Mouse (Mus musculus) c-Kit-positive CD71-positive TER-119-negative erythroid progenitor cells, embryonic 14.5 days (primary cell): Measurements from ENCODE around the gene Klhl41.
A peak's percentile ranks its signal among the peaks of the same experiment; 100 is the strongest.

Source experiments
- DNase-seq: peaks from one replicate; pipeline ENCODE4 v3.0.0-alpha.2; 2013; ENCODE audit warnings: low read depth

The Klhl41 gene

DNA sequence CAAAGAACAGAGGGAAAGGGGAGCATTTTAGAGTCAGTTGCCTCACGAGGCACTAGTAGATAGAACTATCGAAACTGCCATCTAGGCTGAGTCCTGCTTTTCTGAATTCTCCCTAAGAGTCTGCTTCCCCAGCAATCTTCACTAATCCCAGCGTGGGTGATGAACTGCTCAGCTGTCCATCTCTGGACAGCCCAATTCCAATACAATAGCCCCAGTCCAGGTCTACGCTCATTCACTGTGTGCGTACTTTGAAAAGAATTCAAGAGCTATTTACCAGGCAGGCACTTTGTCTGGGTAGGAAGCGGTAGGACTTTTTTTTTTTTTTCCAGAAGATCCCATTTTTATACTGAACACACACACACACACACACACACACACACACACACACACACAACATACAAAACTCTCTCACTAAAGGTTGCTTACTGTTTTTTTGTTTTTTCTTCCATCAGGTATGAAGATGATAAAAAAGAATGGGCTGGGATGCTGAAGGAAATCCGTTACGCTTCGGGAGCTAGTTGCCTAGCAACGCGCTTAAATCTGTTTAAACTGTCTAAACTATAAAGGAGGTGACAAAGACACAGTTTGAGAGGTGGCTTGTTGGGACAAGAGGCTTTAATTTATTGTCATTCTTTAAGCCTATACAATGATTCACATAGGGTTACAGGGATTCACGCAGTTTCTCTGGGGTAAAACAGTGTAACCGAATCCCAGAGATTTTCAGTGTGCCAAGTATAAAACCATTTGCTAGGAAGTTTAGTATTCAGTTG lies 13.3 kb downstream of the Klhl41 start:
- no peak for DNase-seq

DNA sequence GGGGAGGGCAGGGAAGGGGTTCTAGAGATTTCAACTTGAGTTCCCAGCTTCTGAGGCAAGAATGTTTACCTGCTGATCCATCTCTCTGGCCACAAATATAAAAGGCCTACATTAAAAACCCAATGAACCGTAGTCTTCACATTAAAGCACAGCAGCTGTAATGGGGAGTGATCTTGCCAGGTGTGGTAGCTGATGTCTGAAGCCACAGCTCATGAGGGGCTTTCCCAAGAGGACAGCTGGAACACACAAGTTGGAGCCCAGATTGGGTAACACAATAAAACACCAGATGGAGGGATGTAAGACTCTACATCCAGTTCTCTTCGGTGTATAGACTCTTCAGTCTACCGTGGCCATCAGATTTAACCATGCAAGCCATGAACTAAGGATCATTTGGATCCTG lies 14.6 kb downstream of the Klhl41 start:
- no peak for DNase-seq

DNA sequence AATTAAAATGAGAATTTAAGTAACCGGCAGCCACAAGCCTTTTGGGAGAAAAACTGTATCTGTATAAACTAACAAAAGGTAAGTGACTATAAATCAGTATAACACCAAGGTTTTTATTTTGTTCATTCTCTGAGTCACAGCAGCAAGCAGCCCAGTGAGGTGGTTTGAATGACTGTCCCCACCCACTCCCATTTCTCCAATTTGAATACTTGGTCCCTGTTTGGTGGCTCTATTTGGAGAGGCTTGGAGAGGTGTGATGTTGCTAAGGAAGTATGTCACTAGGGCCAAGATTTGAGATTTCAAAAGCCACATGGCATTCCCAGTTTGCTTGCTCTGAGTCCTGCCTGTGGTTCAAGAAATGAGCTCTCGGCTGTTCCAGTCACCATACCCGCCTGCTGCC lies 20.3 kb downstream of the Klhl41 start:
- DNase-seq = no peak

DNA sequence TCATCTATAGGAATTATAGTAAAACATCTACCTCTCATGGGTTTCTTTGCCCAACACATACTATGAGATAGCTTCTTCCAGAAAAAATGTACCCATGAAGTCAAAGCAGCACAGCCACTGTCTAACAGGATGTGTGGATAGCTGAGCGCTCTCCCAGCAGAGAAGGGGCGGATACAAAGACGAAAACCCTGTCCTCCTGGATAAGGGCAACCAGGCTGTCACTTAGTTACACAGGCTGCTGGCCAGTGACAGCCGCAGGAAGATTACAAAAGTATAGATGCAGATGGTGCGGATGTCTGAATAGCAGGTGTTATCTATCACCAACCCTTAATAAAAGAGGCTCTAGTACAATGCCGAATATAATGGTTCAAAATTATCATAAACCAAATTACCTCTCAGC lies 20.9 kb downstream of the Klhl41 start:
- DNase-seq = no peak

DNA sequence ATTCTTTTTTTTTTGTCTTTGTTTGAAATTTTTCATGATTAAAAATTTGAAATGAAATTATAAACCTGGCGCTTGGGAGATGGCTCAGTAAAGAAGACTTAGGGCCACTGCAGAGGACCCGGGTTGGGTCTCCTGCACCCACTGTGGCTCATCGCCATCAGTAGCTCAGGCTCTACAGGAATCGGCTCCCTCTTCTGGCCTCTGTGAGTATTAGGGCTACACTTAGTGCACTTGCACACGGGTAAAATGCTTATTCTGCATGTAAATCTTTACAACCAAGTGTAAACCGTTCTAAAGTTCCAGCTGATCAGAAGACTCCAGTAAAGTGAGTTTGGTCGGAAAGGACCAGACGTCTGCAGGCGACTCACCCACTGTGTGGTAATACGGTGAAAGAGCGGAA lies 23.6 kb downstream of the Klhl41 start:
- DNase-seq = no peak

DNA sequence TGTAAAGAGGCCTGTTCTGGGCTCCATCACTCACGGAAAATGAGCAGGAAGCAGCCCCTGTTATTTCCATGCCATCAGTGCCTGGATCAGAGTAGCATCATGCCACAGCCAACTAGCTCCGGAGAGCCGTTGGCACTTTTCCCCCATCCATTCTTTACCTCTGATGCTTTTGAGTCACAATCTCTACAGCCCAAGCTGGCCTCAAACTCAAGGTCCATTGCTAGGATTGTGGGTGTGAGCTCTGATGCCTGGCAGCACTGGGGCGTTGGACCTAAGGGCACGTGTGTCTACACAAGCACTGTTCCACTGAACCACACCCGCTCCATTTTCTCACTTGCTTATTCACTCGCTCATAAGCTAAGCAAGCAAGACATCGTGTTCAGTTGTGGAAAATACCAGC lies 30.5 kb downstream of the Klhl41 start:
- no peak for DNase-seq

DNA sequence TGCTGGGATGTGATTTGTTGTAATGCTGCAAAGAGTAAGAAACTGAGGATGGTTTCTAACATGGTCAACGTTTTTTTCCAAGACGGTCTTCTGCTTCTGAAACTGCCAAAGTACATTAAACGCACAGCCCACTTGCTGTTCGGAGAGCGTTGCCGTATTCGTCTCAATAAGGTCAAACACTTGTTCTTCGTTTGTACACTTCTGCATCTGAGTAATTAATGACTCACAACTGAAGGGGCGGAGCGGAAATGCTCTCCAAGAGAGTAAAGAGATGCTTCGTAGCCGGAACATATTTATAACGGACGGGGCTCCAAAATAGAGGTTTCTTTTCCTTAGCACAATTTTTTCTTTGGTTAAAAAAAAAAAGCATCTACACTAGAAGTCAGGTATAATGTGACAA lies 42.3 kb downstream of the Klhl41 start:
- DNase-seq = no peak

DNA sequence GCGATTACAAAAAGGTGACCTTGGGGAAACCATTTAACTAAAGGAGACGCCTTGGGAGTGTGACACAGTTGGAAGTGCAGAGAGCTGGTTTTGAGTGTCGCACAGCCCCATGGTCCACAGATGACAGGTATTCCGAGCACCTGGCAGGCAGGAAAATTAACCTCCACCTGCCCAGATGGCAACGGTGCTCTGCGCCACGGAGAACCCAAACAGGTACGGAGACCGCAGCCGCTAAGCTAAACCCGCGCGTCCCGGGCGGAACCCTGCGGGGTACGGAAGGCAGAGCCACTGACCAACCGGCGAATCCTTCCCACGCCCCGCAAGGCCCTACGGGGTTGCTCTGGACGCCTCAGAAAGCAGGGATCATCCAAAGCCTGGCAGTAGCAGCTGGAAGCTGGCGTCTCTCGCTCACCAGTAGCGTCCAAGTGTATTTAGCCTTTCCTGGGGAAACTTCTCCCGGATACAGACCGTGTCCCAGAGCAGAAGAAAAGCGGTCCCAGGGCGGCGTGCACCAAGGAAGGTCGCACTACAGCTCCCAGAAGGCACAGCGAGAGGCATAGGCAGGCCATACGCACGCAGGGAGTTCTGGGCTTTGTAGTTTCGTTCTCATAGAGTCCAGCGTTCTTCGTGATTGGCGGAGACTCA lies 43.2 kb downstream of the Klhl41 start, which contains the start of gene Fastkd1:
Gene Fastkd1, minus strand, starts transcription at position 536 of the 645 bp plus-strand sequence.
- DNase-seq = peak; percentile 88

DNA sequence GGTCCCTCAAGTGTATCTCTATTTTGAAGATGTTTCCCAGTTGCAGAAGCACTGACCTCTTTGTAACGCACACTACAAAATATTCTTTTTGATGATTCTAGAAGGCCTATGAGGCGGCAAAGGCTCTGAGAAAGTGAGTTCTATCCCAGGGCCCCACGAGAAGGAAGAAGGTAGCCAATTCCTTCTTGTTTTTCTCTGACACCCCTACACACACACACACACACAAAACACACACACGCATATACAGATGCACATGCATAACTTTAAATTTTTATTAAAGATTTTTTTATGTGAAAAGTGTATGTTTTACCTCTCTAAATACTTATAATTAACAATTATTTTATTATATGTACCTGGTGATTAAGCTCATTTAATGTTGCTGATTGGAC lies 43.7 kb downstream of the Klhl41 start:
- no peak for DNase-seq

DNA sequence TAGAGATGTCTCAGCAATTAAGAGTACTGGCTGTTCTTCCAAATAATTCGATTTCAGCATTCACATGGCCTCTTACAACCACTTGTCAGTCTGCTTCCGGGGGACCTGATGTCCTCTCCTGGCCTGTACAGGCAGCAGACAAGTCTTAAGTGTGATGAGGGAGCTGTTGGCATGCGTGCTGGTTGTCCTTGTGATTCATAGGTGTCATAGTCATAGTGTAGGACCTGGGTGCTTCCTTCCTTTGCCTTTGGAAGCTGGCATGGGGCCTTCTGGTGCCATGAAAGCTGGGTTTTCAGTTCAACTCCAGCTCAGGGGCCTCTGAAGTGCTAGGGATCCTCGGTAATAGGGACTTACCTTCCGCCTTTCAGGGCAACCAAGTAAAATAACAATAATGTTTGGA lies 44.2 kb downstream of the Klhl41 start:
- no peak for DNase-seq

DNA sequence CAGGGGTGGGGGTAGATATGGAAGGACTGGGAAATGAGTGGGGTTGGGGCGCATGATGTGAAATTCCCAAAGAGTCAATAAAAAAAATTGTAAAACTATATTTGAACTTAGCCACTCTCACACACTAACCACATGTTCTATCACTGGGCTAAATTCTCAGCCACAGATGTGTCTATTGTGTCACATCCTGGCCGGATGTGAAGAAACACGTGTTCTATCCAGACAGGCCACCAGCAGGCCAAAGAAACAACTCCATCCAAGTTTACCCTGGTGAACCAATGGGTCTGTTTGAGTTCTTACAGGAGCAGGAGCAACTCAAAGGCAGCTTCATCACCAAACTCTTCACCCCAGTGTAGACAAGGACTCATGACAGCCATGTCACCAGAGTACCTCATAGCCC lies 46.6 kb downstream of the Klhl41 start:
- no peak for DNase-seq

DNA sequence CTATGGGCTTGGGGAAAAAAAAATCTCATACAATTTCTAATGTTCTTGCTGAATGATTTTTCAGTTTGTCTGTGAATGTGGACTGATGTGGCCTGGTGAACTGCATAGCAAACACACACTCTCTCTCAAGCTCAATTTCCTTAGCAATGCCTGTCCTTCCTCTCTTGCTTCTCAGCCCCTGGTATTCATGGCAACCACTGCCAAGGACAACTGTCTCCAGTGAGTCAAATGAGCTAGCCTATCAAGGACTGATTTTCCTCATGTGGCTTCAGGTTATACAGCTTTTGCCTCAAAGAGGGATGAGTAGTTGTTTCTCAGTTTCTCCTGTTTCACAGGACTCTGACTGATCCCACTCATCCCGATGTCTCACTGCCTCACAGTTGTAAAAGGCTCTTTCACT lies 49.2 kb downstream of the Klhl41 start:
- DNase-seq = no peak

DNA sequence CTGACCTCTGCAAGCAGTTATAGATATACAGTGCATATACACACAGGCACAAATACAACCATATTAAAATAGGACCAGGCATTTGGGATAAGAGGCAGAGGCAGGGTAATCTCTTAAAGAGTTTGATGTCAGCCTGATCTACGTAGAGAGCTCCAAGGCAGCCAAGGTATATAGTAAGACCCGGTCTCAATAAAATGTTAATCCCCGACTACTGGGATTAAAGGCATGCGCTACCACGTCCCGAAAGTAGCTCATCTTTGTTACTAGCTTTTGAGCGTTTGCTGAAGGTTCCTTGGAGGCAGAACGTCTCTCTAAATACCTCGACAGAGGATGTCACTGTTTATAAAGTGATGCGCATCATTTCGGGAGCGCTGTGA lies 52.3 kb downstream of the Klhl41 start, which contains the start of gene Ppig:
Gene Ppig, plus strand, starts transcription at position 273 of the 377 bp plus-strand sequence.
- DNase-seq = no peak

DNA sequence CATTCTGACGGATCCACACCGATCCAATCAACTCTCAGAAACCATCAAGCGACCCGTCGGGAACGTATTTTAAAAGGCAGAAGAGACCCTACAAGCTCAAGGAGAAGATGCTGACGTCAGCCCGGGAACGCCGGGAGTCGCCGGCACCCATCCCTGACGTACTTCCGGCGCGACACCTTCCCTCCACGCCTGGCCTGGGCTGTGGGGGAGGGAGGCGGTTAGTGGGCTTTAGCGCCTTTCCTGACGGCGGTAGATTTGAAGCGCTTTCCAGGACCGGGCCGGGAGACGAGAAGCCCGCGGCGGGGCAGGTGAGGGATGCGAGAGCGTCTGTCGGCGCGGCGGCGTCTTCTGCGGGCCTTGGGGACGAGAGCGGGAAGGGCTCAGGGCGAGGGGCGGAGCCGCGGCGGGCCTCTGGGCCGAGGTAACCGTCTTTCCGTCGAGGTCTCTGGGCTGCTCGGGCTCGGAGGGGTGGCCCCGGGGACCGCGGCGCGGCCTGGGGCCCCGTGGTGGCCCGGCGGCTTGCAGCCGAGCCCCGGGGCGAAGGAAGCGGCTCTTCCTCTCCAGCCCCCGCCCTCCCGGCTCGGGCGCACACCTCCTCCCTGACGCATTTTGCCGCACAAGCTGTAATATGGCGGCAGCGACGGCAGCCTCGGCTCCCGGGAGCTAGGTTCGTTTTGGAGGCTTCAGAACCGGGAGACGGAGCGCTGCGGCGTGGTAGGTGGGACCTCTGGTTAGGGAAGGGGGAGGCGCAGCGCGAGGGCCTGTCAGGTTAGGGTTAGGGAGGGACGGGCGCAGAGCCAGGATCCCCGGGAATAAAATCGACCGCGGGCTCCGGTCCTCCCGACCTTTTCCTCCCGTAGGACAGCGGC lies 53.0 kb downstream of the Klhl41 start:
- peak; percentile 88 for DNase-seq

DNA sequence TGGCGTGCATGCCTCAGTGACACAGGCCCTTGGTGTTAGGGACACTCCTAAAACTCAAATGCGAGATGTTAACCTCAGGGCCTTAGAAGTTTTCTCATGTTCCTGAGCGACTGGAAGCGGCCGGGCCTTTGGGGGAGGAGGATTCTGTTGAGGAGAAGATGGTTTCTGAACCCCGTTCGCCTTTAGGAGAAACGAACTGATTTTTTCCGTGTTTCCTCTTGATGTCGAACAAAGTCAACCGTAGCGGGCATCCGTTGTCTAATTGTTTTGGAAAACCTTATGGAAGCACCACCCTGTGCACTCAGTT lies 53.6 kb downstream of the Klhl41 start:
- no peak for DNase-seq
